Mouse (Mus musculus) MEL (cell line): ENCODE results near the gene Dnah6.

Experiments used
- BHLHE40 ChIP-seq: IDR thresholded peaks from 2 replicates; pipeline ENCODE4 v1.6.1; 2012; ENCODE audit warnings: low read depth, mild to moderate bottlenecking, inconsistent platforms, low read length, improper control_type of control experiment, borderline replicate concordance
- CHD1 ChIP-seq: IDR thresholded peaks from 2 replicates; pipeline ENCODE4 v1.6.1; 2012; ENCODE audit warnings: low read depth, mild to moderate bottlenecking, inconsistent platforms, low read length, improper control_type of control experiment
- E2F4 ChIP-seq: IDR thresholded peaks from 2 replicates; pipeline ENCODE4 v1.6.1; 2011; ENCODE audit warnings: low read depth, low read length, improper control_type of control experiment, borderline replicate concordance
- EP300 ChIP-seq, 2 experiments: IDR thresholded peaks; 2 replicates each; pipeline ENCODE4 v1.6.1; 2011; ENCODE audit warnings: improper control_type of control experiment in 2 of 2, low read length in 2 of 2, low read depth in 1 of 2, mild to moderate bottlenecking in 1 of 2
- GATA1 ChIP-seq: IDR thresholded peaks from 2 replicates; pipeline ENCODE4 v1.6.1; 2011; ENCODE audit warnings: low read depth, low read length, improper control_type of control experiment
- JUND ChIP-seq: IDR thresholded peaks from 2 replicates; pipeline ENCODE4 v1.6.1; 2011; ENCODE audit warnings: low read depth, mild to moderate bottlenecking, improper control_type of control experiment, low read length
- MAZ ChIP-seq: IDR thresholded peaks from 2 replicates; pipeline ENCODE4 v1.6.1; 2012; ENCODE audit warnings: low read depth, mild to moderate bottlenecking, inconsistent platforms, low read length, improper control_type of control experiment
- MEF2A ChIP-seq: IDR thresholded peaks from 2 replicates; pipeline ENCODE4 v1.6.1; 2014; ENCODE audit warnings: low read depth, mild to moderate bottlenecking, inconsistent platforms, low read length, improper control_type of control experiment; ENCODE audit not compliant: poor library complexity, insufficient replicate concordance, severe bottlenecking; ENCODE audit errors: extremely low read depth
- POLR2A ChIP-seq, 2 experiments: IDR thresholded peaks; 2 replicates each; pipeline ENCODE4 v1.6.1; 2011 to 2012; ENCODE audit warnings: low read length in 2 of 2, mild to moderate bottlenecking in 2 of 2, control low read depth in 1 of 2, improper control_type of control experiment in 1 of 2, low read depth in 1 of 2, moderate library complexity in 1 of 2; ENCODE audit not compliant: control insufficient read depth in 1 of 2, insufficient read depth in 1 of 2, poor library complexity in 1 of 2
- SIN3A ChIP-seq: IDR thresholded peaks from 2 replicates; pipeline ENCODE4 v1.6.1; 2012; ENCODE audit warnings: low read length, improper control_type of control experiment, inconsistent platforms
- TBP ChIP-seq: IDR thresholded peaks from 2 replicates; pipeline ENCODE4 v1.8.0; 2011; ENCODE audit warnings: low read depth, low read length, improper control_type of control experiment
- TCF12 ChIP-seq: IDR thresholded peaks from 2 replicates; pipeline ENCODE4 v1.6.1; 2014; ENCODE audit warnings: low read depth, mild to moderate bottlenecking, inconsistent platforms, low read length, improper control_type of control experiment, moderate library complexity
- ZKSCAN1 ChIP-seq: IDR thresholded peaks from 2 replicates; pipeline ENCODE4 v1.6.1; 2012; ENCODE audit warnings: low read depth, mild to moderate bottlenecking, inconsistent platforms, low read length, improper control_type of control experiment, moderate library complexity

DNA sequence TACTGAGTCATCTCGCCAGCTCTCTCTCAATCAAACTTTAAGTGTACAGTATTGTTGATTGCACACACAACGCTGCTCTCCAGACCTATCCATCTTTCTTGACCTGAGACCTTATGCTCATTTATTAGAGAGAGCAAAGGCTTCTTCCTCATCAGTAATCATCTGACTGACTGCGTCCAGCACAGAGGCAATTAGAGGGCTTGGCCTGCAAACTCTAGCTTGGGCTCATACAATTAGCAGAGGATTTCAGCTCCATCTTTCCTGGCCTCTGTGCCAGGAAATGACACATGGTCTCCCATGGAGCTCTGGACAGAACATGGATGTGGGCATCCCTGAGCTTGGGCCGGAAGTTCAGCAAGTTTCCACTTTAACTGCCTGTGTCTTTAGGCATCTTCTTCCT lies 193.6 kb downstream of the Dnah6 start:
- TF ChIP-seq TCF12 = no peak
- no peak for TF ChIP-seq EP300 (IDR thresholded peaks at IDR 0.05; ENCODE audit: low read depth in 1 of 2, low read length in 2 of 2)
- no peak for TF ChIP-seq POLR2A (IDR thresholded peaks at IDR 0.05; ENCODE audit: control insufficient read depth in 1 of 2, insufficient read depth in 1 of 2, low read depth in 1 of 2, low read length in 2 of 2, poor library complexity in 1 of 2)
- TF ChIP-seq TBP = no peak
- no peak for TF ChIP-seq E2F4
- no peak for TF ChIP-seq JUND
- TF ChIP-seq MEF2A = no peak
- TF ChIP-seq BHLHE40 = no peak
- no peak for TF ChIP-seq ZKSCAN1
- no peak for TF ChIP-seq GATA1
- TF ChIP-seq MAZ = no peak
- no peak for TF ChIP-seq SIN3A
- TF ChIP-seq CHD1 = no peak
